26 mouse cellular contexts compared by ENCODE assay signal in the genomic region with DNA sequence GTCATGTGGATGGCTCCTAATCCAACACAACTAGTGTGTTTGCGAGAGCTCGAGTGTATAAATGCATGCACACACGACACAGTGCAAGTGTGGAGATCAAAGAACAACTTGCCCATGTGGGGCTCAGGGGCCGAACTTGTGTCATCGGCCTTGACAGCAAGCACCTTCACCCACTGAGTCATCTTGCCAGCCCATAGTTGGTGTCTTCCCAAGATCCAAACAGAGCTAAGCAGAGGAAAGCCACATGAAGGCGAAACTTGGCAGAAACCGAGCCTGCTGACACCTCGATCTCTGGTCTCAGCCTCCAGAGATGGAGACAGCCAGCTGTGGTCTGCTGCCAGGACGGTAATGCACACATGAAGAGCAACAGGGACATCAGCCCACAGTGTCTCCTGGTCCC.
DNase-seq lines count a peak whose midpoint lies in the region; ATAC-seq and TF ChIP-seq lines count a peak whose summit lies in the region.
"Had no signal": no experiment of that assay in that cellular context is flagged by ENCODE, and none has a peak within 500 bp of the region (broad histone marks: within the 10 kb centered on the region; RNA-seq: fewer than 3 reads in every experiment).

No protein-coding gene starts in this region.

- no peaks in the 10 kb centered on the region for H3K9me3 ChIP-seq in lung, embryonic 16.5 days (ENCODE audit: control insufficient read depth, low read length)
- H3K9me3 ChIP-seq: embryonic facial prominence, embryonic 13.5 days; forebrain, embryonic 13.5 days; hindbrain, embryonic 15.5 days; limb, embryonic 12.5 days; midbrain, embryonic 12.5 days; neural tube, embryonic 13.5 days; stomach, embryonic 15.5 days had no signal

- no peak overlapping the region for H3K4me3 ChIP-seq in lung, embryonic 16.5 days (ENCODE audit: low read length)
- H3K4me3 ChIP-seq in lung, adult 2 months (replicated peaks; ENCODE audit: extremely low read depth, low read depth, low read length), result no peak overlapping the region
- H3K4me3 ChIP-seq: embryonic facial prominence, embryonic 13.5 days; forebrain, embryonic 13.5 days; hindbrain, embryonic 15.5 days; limb, embryonic 12.5 days; midbrain, embryonic 12.5 days; neural tube, embryonic 13.5 days; stomach, embryonic 15.5 days had no signal

- no peak for TF ChIP-seq CTCF in lung, adult 2 months (IDR thresholded peaks at IDR 0.05; ENCODE audit: insufficient read depth, low read length)

- peak; percentile 7; the same call in 1 of the 2 replicates for ATAC-seq in lung, embryonic 16.5 days (ENCODE audit: low read depth)
- ATAC-seq: forebrain, embryonic 13.5 days; inflammation-experienced regulatory T-cells, adult 6 months had no signal

- TF ChIP-seq POLR2A in lung, adult 2 months (IDR thresholded peaks at IDR 0.05; ENCODE audit: borderline replicate concordance, extremely low read depth, low read depth, low read length), result no peak

- no peaks in the 10 kb centered on the region; the same call in 1 of the 2 replicates for H3K27me3 ChIP-seq in lung, embryonic 16.5 days (ENCODE audit: control insufficient read depth, insufficient read depth, low read depth, low read length)
- H3K27me3 ChIP-seq: stomach, embryonic 15.5 days had no signal

- H3K36me3 ChIP-seq in lung, embryonic 16.5 days (ENCODE audit: control insufficient read depth, insufficient read depth, low read length), result no peaks in the 10 kb centered on the region
- H3K36me3 ChIP-seq: embryonic facial prominence, embryonic 13.5 days; hindbrain, embryonic 15.5 days; limb, embryonic 12.5 days; midbrain, embryonic 12.5 days; neural tube, embryonic 13.5 days; stomach, embryonic 15.5 days had no signal

- H3K4me2 ChIP-seq in lung, embryonic 16.5 days (ENCODE audit: low read depth, low read length), result no peak overlapping the region
- H3K4me2 ChIP-seq: hindbrain, embryonic 15.5 days; liver, embryonic 11.5 days; stomach, embryonic 15.5 days had no signal

- no peak overlapping the region for H3K9ac ChIP-seq in lung, embryonic 16.5 days (ENCODE audit: low read length)
- H3K9ac ChIP-seq: embryonic facial prominence, embryonic 13.5 days; forebrain, embryonic 13.5 days; hindbrain, embryonic 15.5 days; limb, embryonic 12.5 days; midbrain, embryonic 12.5 days; neural tube, embryonic 13.5 days; stomach, embryonic 15.5 days had no signal

- no peak overlapping the region for H3K27ac ChIP-seq in lung, embryonic 16.5 days (ENCODE audit: low read length)
- H3K27ac ChIP-seq: embryonic facial prominence, embryonic 13.5 days; forebrain, embryonic 13.5 days; hindbrain, embryonic 15.5 days; limb, embryonic 12.5 days; neural tube, embryonic 13.5 days; stomach, embryonic 15.5 days had no signal

- peak; percentile 7 to 29 for DNase-seq in heart, adult 18-20 months
- no peak for DNase-seq in heart, postnatal 25 days (ENCODE audit: low spot score)
- no peak for DNase-seq in lung, adult 2 months
- peak; percentile 15 for DNase-seq in adrenal gland, postnatal 14 days
- peak; percentile 18 to 38 for DNase-seq in adrenal gland, postnatal 36 days
- DNase-seq in right cerebral cortex, adult 2 months (ENCODE audit: low spot score in 2 of 2), result no peak
- DNase-seq in left cerebral cortex, postnatal 36 days (ENCODE audit: low spot score in 2 of 2), result no peak
- DNase-seq: B cell, adult 2 months; cerebellum, adult 18-20 months; cerebellum, postnatal 10 days; gastrocnemius, postnatal 10 days; kidney, adult 11 months; kidney, postnatal 14 days; retina, postnatal 1 day; right cerebral cortex, postnatal 25 days; thymus, postnatal 14 days had no signal

- H3K4me1 ChIP-seq in lung, embryonic 16.5 days (replicated peaks; ENCODE audit: control insufficient read depth, insufficient read depth, low read length), result peaks cover 4% of the 10 kb centered on the region; the same call in 1 of the 2 replicates
- H3K4me1 ChIP-seq in lung, adult 2 months (ENCODE audit: control insufficient read depth, insufficient read depth, low read length), result no peaks in the 10 kb centered on the region

- intact Hi-C loops in heart, postnatal 25 days (cut with DNase I), result no loop called here
- intact Hi-C loops in left cerebral cortex, postnatal 36 days (cut with DNase I), result no loop called here

- WGBS in lung, embryonic 16.5 days, result 60% methylated on average over 9 of the region's 9 CpGs
- WGBS in lung, adult 2 months, result 60% methylated on average over 9 of the region's 9 CpGs

Comparison
In these comparisons a context has a peak if more than half of its experiments do, and no peak if none do; other contexts are left out.
1. DNase-seq: peak in heart, adult 18-20 months (2 of 2), adrenal gland, postnatal 14 days (single experiment) and adrenal gland, postnatal 36 days (2 of 2); none in heart, postnatal 25 days (single experiment), lung, adult 2 months (single experiment), right cerebral cortex, adult 2 months (0 of 2) and left cerebral cortex, postnatal 36 days (0 of 2).